Mouse (Mus musculus) stomach, postnatal 0 days (tissue): ENCODE results near the gene Slc27a3.

Source experiments
- CTCF ChIP-seq: IDR thresholded peaks from 2 replicates; pipeline ENCODE4 v1.5.1; 2016; ENCODE audit warnings: antibody characterized with exemption, low read depth, mild to moderate bottlenecking, moderate library complexity
- EP300 ChIP-seq: optimal IDR thresholded peaks from 2 replicates; pipeline ENCODE3; 2016; ENCODE audit warnings: antibody characterized with exemption

GRCm38 (mm10) chr3:90347847-90348246 is 41.9 kb downstream of the Slc27a3 start:
- no peak for TF ChIP-seq CTCF
- no peak for TF ChIP-seq EP300
